Mouse (Mus musculus) spleen, postnatal 14 days (tissue): ENCODE data around the gene Gm3526.
"Not testable (repeated sequence)": the region's sequence is repeated elsewhere in the genome, so short reads cannot be mapped to it uniquely, and the experiment has no call there.

Experiments
- DNase-seq, 2 experiments: peaks; one replicate each; pipeline ENCODE4 v3.0.0; 2021 to 2022; ENCODE audit warnings: low spot score in 2 of 2

The Gm3526 gene

GRCm38 (mm10) chr14:5260480-5260879, at the start of gene Gm3526:
Gene Gm3526, minus strand, starts transcription at chr14:5260580.
- not testable (repeated sequence) for DNase-seq
